Mouse (Mus musculus): Measurements from ENCODE around the gene 1700018F24Rik. TPM values are rescaled to one million over a fixed set of nuclear protein-coding genes. Genes with fewer than 3 reads are reported as not detected.

The 1700018F24Rik gene
- polyA plus RNA-seq, 1 experiment from 2014 or later: not detected

DNA sequence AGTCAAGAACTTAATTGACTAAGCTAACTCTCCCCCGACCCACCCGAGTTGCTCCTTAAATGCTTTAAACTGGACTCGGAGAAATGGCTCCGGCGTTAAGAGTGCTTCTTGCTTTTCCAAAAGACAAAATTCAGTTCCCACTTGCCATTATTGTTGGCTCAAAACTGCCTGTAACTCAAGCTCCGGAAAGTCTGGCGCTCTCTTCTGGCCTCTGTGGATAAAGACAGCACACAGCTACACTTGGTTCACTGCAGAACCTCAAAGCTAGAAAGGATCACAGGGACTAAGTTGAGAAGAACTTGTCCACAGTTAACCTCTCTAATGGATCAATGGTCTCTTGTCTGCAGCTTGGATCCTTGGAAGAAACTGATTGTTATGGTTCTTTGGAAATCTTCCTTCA is 15.9 kb downstream of the 1700018F24Rik start:
- no peak overlapping the region for H3K27ac ChIP-seq (replicated peaks in 1 of 2; ENCODE audit: control insufficient read depth in 1 of 2, insufficient read depth in 1 of 2, low read depth in 2 of 2, low read length in 2 of 2)
- H3K4me2 ChIP-seq (ENCODE audit: low read length): no peak overlapping the region
- 88% methylated on average over 7 of the region's 7 CpGs for WGBS
- H3K9me3 ChIP-seq (ENCODE audit: control insufficient read depth, low read length): 0 out of 2 replicates have a peak, but pooled peaks cover 3% of the 10 kb centered on the region
- H3K27me3 ChIP-seq (ENCODE audit: control insufficient read depth, insufficient read depth, low read length): no peaks in the 10 kb centered on the region
- no peak overlapping the region for H3K4me3 ChIP-seq (ENCODE audit: control insufficient read depth in 1 of 2, insufficient read depth in 1 of 2, low read depth in 1 of 2, low read length in 2 of 2)
- ATAC-seq (ENCODE audit: insufficient number of reproducible peaks, insufficient read depth, low FRiP score, low read depth): no peak
- H3K36me3 ChIP-seq (ENCODE audit: control insufficient read depth, insufficient read depth, low read length): no peaks in the 10 kb centered on the region
- no peak overlapping the region for H3K9ac ChIP-seq (ENCODE audit: low read length)
- H3K4me1 ChIP-seq (ENCODE audit: control insufficient read depth in 2 of 2, insufficient read depth in 2 of 2, low read length in 2 of 2): no peaks in the 10 kb centered on the region

DNA sequence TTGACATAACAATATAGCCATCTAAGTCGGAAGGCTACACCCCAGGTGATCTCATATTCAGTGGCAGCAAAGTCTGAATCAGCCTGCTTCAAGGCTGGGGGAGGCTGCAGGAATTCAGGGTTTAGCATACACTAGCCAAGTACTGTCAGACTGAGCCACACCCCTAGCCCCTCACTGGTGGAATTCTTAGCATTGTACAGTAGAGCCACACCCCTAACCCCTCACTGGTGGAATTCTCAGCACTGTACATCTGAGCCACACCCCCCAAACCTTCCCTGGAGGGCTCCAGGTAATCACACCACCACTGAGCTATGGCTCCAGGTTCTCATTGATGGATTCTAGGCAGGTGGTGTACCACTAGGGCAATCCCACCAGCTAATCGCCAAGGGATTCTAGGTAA is 16.7 kb downstream of the 1700018F24Rik start:
- Histone ChIP-seq H3K4me3 (ENCODE audit: control insufficient read depth in 1 of 2, insufficient read depth in 1 of 2, low read depth in 1 of 2, low read length in 2 of 2) (no peak overlapping the region), H3K4me2 (ENCODE audit: low read length) (no peak overlapping the region), H3K27me3 (ENCODE audit: control insufficient read depth, insufficient read depth, low read length) (no peaks in the 10 kb centered on the region), H3K9ac (ENCODE audit: low read length) (no peak overlapping the region), H3K36me3 (ENCODE audit: control insufficient read depth, insufficient read depth, low read length) (no peaks in the 10 kb centered on the region), H3K9me3 (ENCODE audit: control insufficient read depth, low read length) (0 out of 2 replicates have a peak, but pooled peaks cover 3% of the 10 kb centered on the region), H3K4me1 (ENCODE audit: control insufficient read depth in 2 of 2, insufficient read depth in 2 of 2, low read length in 2 of 2) (no peaks in the 10 kb centered on the region), H3K27ac (replicated peaks in 1 of 2; ENCODE audit: control insufficient read depth in 1 of 2, insufficient read depth in 1 of 2, low read depth in 2 of 2, low read length in 2 of 2) (no peak overlapping the region)
- WGBS: 69% methylated on average over 2 of the region's 2 CpGs
- ATAC-seq (ENCODE audit: insufficient number of reproducible peaks, insufficient read depth, low FRiP score, low read depth): no peak

DNA sequence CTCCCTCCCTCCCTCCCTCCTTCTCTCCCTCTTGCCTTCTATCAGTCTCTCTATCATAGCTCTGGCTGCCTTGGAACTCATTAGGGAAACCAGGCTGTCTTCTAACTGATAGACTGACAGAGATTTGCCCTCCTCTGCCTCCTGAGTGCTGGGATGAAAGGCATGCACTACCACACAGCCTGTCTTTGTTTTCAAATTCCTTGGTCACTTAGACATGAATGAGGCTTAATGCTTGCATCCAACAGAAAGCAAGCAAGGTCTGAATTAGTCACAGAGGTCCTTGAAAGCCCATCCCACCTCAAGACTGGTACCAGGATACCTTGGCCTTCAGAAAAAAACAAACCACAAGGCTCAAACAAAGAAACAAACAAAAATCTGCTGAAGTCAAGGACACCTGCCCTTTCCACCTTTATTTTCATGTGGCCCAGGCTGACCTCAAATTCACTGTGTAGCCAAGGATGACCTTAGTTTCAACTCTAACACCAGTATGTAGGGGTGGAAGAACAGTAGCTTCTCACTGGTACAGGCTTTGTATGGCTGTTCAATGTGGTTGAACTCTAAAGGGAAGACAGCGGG is 22.1 kb downstream of the 1700018F24Rik start:
- no peaks in the 10 kb centered on the region for H3K27me3 ChIP-seq (ENCODE audit: control insufficient read depth, insufficient read depth, low read length)
- 0 out of 2 replicates have a peak, but pooled peaks cover 3% of the 10 kb centered on the region for H3K9me3 ChIP-seq (ENCODE audit: control insufficient read depth, low read length)
- H3K36me3 ChIP-seq (ENCODE audit: control insufficient read depth, insufficient read depth, low read length): no peaks in the 10 kb centered on the region
- WGBS: 73% methylated on average over 1 of the region's 1 CpGs
- ATAC-seq (ENCODE audit: insufficient number of reproducible peaks, insufficient read depth, low FRiP score, low read depth): no peak
- H3K4me2 ChIP-seq (ENCODE audit: low read length): no peak overlapping the region
- H3K4me3 ChIP-seq (ENCODE audit: control insufficient read depth in 1 of 2, insufficient read depth in 1 of 2, low read depth in 1 of 2, low read length in 2 of 2): no peak overlapping the region
- H3K4me1 ChIP-seq (ENCODE audit: control insufficient read depth in 2 of 2, insufficient read depth in 2 of 2, low read length in 2 of 2): no peaks in the 10 kb centered on the region
- no peak overlapping the region for H3K27ac ChIP-seq (replicated peaks in 1 of 2; ENCODE audit: control insufficient read depth in 1 of 2, insufficient read depth in 1 of 2, low read depth in 2 of 2, low read length in 2 of 2)
- H3K9ac ChIP-seq (ENCODE audit: low read length): no peak overlapping the region

DNA sequence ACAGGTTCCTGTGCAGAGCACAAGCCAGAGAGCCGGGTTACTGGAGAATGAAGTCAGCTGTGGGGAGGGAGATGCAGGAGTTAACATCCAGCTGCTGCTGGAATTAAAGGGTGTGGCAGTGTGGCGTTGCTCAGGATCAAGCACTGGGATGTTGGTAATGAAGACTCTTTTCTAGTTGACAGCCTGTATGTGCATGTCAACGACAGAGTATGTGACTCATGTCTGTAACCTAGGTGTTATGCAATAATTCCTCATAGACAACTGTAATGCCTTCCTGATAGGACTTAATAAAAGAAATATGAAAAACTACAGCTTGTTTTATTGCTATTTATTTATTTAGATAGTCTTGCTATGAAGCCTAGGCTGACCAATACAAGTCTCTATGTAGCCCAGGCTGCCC is 26.1 kb downstream of the 1700018F24Rik start:
- Histone ChIP-seq H3K4me1 (ENCODE audit: control insufficient read depth in 2 of 2, insufficient read depth in 2 of 2, low read length in 2 of 2) (no peaks in the 10 kb centered on the region), H3K9ac (ENCODE audit: low read length) (no peak overlapping the region), H3K4me2 (ENCODE audit: low read length) (no peak overlapping the region), H3K27me3 (ENCODE audit: control insufficient read depth, insufficient read depth, low read length) (no peaks in the 10 kb centered on the region), H3K27ac (replicated peaks in 1 of 2; ENCODE audit: control insufficient read depth in 1 of 2, insufficient read depth in 1 of 2, low read depth in 2 of 2, low read length in 2 of 2) (no peak overlapping the region), H3K4me3 (ENCODE audit: control insufficient read depth in 1 of 2, insufficient read depth in 1 of 2, low read depth in 1 of 2, low read length in 2 of 2) (no peak overlapping the region), H3K9me3 (ENCODE audit: control insufficient read depth, low read length) (0 out of 2 replicates have a peak, but pooled peaks cover 3% of the 10 kb centered on the region), H3K36me3 (ENCODE audit: control insufficient read depth, insufficient read depth, low read length) (no peaks in the 10 kb centered on the region)
- ATAC-seq (ENCODE audit: insufficient number of reproducible peaks, insufficient read depth, low FRiP score, low read depth): no peak
- 33% methylated on average over 3 of the region's 3 CpGs for WGBS

DNA sequence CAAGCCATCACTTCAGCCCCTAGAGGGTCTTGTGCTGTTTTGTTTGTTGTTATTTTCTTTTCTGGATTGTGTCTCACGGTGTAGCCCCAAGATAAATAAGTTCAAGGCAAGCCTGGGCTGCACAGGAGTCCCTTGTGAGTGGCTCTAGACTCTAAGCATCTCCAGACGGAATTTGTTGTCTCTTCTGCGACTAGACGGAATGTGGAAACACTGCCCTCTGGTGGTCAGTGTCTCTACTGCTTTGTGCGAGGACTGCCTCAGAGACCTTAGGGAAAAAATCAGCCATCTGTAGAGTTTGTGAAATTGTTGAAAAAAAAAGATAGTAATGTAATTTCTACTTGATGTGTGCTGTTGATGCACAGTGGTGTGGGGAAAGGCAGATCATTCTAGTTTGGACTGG is 26.9 kb downstream of the 1700018F24Rik start:
- 0% methylated on average over 5 of the region's 5 CpGs for WGBS
- H3K36me3 ChIP-seq (ENCODE audit: control insufficient read depth, insufficient read depth, low read length): no peaks in the 10 kb centered on the region
- no peak for ATAC-seq (ENCODE audit: insufficient number of reproducible peaks, insufficient read depth, low FRiP score, low read depth)
- 0 out of 2 replicates have a peak, but pooled peaks cover 3% of the 10 kb centered on the region for H3K9me3 ChIP-seq (ENCODE audit: control insufficient read depth, low read length)
- H3K4me1 ChIP-seq (ENCODE audit: control insufficient read depth in 2 of 2, insufficient read depth in 2 of 2, low read length in 2 of 2): no peaks in the 10 kb centered on the region
- no peak overlapping the region for H3K9ac ChIP-seq (ENCODE audit: low read length)
- H3K4me3 ChIP-seq (ENCODE audit: control insufficient read depth in 1 of 2, insufficient read depth in 1 of 2, low read depth in 1 of 2, low read length in 2 of 2): no peak overlapping the region
- H3K27ac ChIP-seq (replicated peaks in 1 of 2; ENCODE audit: control insufficient read depth in 1 of 2, insufficient read depth in 1 of 2, low read depth in 2 of 2, low read length in 2 of 2): no peak overlapping the region
- no peaks in the 10 kb centered on the region for H3K27me3 ChIP-seq (ENCODE audit: control insufficient read depth, insufficient read depth, low read length)
- H3K4me2 ChIP-seq (ENCODE audit: low read length): no peak overlapping the region

DNA sequence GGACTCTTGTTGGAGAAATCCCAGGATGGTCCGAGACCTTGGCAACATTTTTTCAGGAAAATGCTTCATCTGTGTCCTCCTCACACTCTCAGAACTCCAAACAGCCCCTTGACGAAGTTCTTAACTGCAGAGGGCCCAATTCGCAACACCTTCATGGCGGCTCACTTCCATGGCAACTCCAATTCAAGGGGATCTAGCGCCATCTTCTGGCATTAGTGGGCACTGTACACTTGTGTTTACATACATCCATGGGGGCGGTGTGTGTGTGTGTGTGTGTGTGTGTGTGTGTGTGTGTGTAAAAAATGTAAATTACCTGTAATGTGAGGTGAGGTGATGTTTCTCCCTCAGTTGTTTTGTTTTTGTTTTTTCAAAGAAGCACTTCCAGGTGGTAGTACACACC is 28.6 kb downstream of the 1700018F24Rik start:
- Histone ChIP-seq H3K4me1 (ENCODE audit: control insufficient read depth in 2 of 2, insufficient read depth in 2 of 2, low read length in 2 of 2) (no peaks in the 10 kb centered on the region), H3K9me3 (ENCODE audit: control insufficient read depth, low read length) (0 out of 2 replicates have a peak, but pooled peaks cover 3% of the 10 kb centered on the region), H3K4me3 (ENCODE audit: control insufficient read depth in 1 of 2, insufficient read depth in 1 of 2, low read depth in 1 of 2, low read length in 2 of 2) (no peak overlapping the region), H3K27me3 (ENCODE audit: control insufficient read depth, insufficient read depth, low read length) (no peaks in the 10 kb centered on the region), H3K4me2 (ENCODE audit: low read length) (no peak overlapping the region), H3K36me3 (ENCODE audit: control insufficient read depth, insufficient read depth, low read length) (no peaks in the 10 kb centered on the region), H3K27ac (replicated peaks in 1 of 2; ENCODE audit: control insufficient read depth in 1 of 2, insufficient read depth in 1 of 2, low read depth in 2 of 2, low read length in 2 of 2) (no peak overlapping the region), H3K9ac (ENCODE audit: low read length) (no peak overlapping the region)
- no peak for ATAC-seq (ENCODE audit: insufficient number of reproducible peaks, insufficient read depth, low FRiP score, low read depth)
- 48% methylated on average over 6 of the region's 6 CpGs for WGBS

DNA sequence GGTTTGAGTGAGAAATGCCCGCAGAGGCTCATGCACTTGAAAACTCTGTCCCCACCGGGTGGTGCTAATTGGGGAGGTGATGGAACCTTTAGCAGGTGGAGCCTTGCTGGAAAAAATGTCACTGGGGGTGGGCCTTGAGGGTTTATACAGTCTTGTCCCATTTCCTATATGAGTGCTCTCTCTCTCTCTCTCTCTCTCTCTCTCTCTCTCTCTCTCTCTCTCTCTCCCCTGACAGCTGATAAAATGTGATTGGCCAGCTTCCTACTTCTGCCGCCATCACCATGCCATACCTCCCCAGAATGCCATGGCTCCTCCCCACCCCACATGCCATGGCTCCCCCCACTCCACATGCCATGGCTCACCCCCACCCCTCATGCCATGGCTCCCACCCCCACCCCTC is 32.3 kb downstream of the 1700018F24Rik start:
- no peaks in the 10 kb centered on the region for H3K36me3 ChIP-seq (ENCODE audit: control insufficient read depth, insufficient read depth, low read length)
- 0 out of 2 replicates have a peak, but pooled peaks cover 3% of the 10 kb centered on the region for H3K9me3 ChIP-seq (ENCODE audit: control insufficient read depth, low read length)
- WGBS: 35% methylated on average over 3 of the region's 3 CpGs
- no peaks in the 10 kb centered on the region for H3K27me3 ChIP-seq (ENCODE audit: control insufficient read depth, insufficient read depth, low read length)
- ATAC-seq (ENCODE audit: insufficient number of reproducible peaks, insufficient read depth, low FRiP score, low read depth): no peak
- H3K4me1 ChIP-seq (ENCODE audit: control insufficient read depth in 2 of 2, insufficient read depth in 2 of 2, low read length in 2 of 2): no peaks in the 10 kb centered on the region
- H3K9ac ChIP-seq (ENCODE audit: low read length): no peak overlapping the region
- H3K4me3 ChIP-seq (ENCODE audit: control insufficient read depth in 1 of 2, insufficient read depth in 1 of 2, low read depth in 1 of 2, low read length in 2 of 2): no peak overlapping the region
- no peak overlapping the region for H3K4me2 ChIP-seq (ENCODE audit: low read length)
- no peak overlapping the region for H3K27ac ChIP-seq (replicated peaks in 1 of 2; ENCODE audit: control insufficient read depth in 1 of 2, insufficient read depth in 1 of 2, low read depth in 2 of 2, low read length in 2 of 2)
